Comparison of ENCODE assay signal across 8 mouse cellular contexts in genomic region chr12:99966881-99967363, GRCm38 (mm10). TPM values are rescaled to one million over a fixed set of nuclear protein-coding genes. Genes with fewer than 3 reads are reported as not detected.
DNase-seq lines count a peak whose midpoint lies in the region; ATAC-seq and TF ChIP-seq lines count a peak whose summit lies in the region.

No protein-coding gene starts in this region.

- no peaks in the 10 kb centered on the region for H3K36me3 ChIP-seq in CH12.LX (replicated peaks in 1 of 2; ENCODE audit: control insufficient read depth in 1 of 2, insufficient read depth in 1 of 2, low read length in 1 of 2)
- H3K36me3 ChIP-seq in forebrain, embryonic 14.5 days (ENCODE audit: control insufficient read depth, insufficient read depth, low read length) = no peaks in the 10 kb centered on the region
- H3K36me3 ChIP-seq in liver, embryonic 15.5 days (replicated peaks) = no peaks in the 10 kb centered on the region
- no peaks in the 10 kb centered on the region for H3K36me3 ChIP-seq in small intestine, adult 2 months (ENCODE audit: control insufficient read depth, insufficient read depth, low read length)

- peak; percentile 35; the same call in 1 of the 2 replicates for ATAC-seq in forebrain, embryonic 14.5 days
- no peak for ATAC-seq in liver, embryonic 15.5 days (ENCODE audit: insufficient read depth)

- in situ Hi-C loops in CH12.LX (cut with MboI; ENCODE audit: low pct_ligation_motif_present, low pct_unique_long_range_greater_than_20kb, low sequenced_read_pairs) = loop anchor here (10.0 kb wide), 1 partner anchor 882 kb away; no protein-coding TSS in a partner anchor

- no peak for TF ChIP-seq RAD21 in CH12.LX (IDR thresholded peaks at IDR 0.05; ENCODE audit: low read depth, low read length)

- no peak for TF ChIP-seq EP300 in CH12.LX (IDR thresholded peaks at IDR 0.05; ENCODE audit: low read length)

- dilution Hi-C loops in CH12.LX (cut with MboI; ENCODE audit: extremely low pct_ligation_motif_present, extremely low pct_unique_long_range_greater_than_20kb, low sequenced_read_pairs) = no loop called here

- peaks cover 11% of the 10 kb centered on the region for H3K9me3 ChIP-seq in CH12.LX (replicated peaks; ENCODE audit: low read length)
- H3K9me3 ChIP-seq in forebrain, embryonic 14.5 days (replicated peaks; ENCODE audit: control insufficient read depth, low read length) = no peaks in the 10 kb centered on the region
- no peaks in the 10 kb centered on the region for H3K9me3 ChIP-seq in liver, embryonic 15.5 days (replicated peaks)

- TF ChIP-seq CTCF in gastrocnemius, adult 2 months (IDR thresholded peaks at IDR 0.05) = no peak
- no peak for TF ChIP-seq CTCF in CH12.LX (conservative IDR thresholded peaks at IDR 0.05 in 1 of 2, IDR thresholded peaks at IDR 0.05 in 1 of 2; ENCODE audit: low read depth in 2 of 2, low read length in 2 of 2)
- no peak for TF ChIP-seq CTCF in small intestine, adult 2 months (IDR thresholded peaks at IDR 0.05; ENCODE audit: extremely low read depth, insufficient read length, insufficient replicate concordance, low read depth, low read length)

- intact Hi-C loops in gastrocnemius, adult 2 months (cut with DNase I) = loop anchor here (5.0 kb wide), 1 partner anchor 140 kb away; no protein-coding TSS in a partner anchor
- intact Hi-C loops in gastrocnemius, postnatal 36 days (cut with DNase I) = loop anchor here (5.0 to 10.0 kb wide), 2 partner anchors 140 to 882 kb away; no protein-coding TSS in a partner anchor

- H3K4me3 ChIP-seq in gastrocnemius, adult 2 months = peak overlapping the region; percentile 77; the same call in 1 of the 2 replicates
- no peak overlapping the region for H3K4me3 ChIP-seq in CH12.LX (replicated peaks in 1 of 3; ENCODE audit: low read depth in 2 of 3, low read length in 2 of 3, poor library complexity in 1 of 3)
- no peak overlapping the region for H3K4me3 ChIP-seq in forebrain, embryonic 14.5 days (ENCODE audit: low read depth, low read length)
- 0 out of 2 replicates have a peak overlapping the region, but pooled peaks have one; percentile 47 for H3K4me3 ChIP-seq in liver, embryonic 15.5 days (replicated peaks)
- peak overlapping the region; percentile 3; the same call in 1 of the 2 replicates for H3K4me3 ChIP-seq in small intestine, adult 2 months (ENCODE audit: low read depth, low read length)

- peaks cover 58% of the 10 kb centered on the region for H3K27me3 ChIP-seq in CH12.LX (replicated peaks)
- peaks cover 45% of the 10 kb centered on the region for H3K27me3 ChIP-seq in forebrain, embryonic 14.5 days (replicated peaks; ENCODE audit: control insufficient read depth, insufficient read depth, low read length)
- H3K27me3 ChIP-seq in liver, embryonic 15.5 days = peaks cover 81% of the 10 kb centered on the region
- H3K27me3 ChIP-seq in small intestine, adult 2 months (ENCODE audit: control insufficient read depth, insufficient read depth, low read length) = peaks cover 34% of the 10 kb centered on the region

- H3K27ac ChIP-seq in gastrocnemius, adult 2 months = no peak overlapping the region
- no peak overlapping the region for H3K27ac ChIP-seq in CH12.LX (ENCODE audit: insufficient read depth, low read depth)
- H3K27ac ChIP-seq in forebrain, embryonic 14.5 days (ENCODE audit: low read depth, low read length) = no peak overlapping the region
- H3K27ac ChIP-seq in liver, embryonic 15.5 days (replicated peaks) = no peak overlapping the region
- no peak overlapping the region for H3K27ac ChIP-seq in small intestine, adult 2 months (ENCODE audit: insufficient read depth, low read depth, low read length)

- peak; percentile 25 for DNase-seq in gastrocnemius, adult 2 months
- DNase-seq in gastrocnemius, postnatal 36 days = no peak
- no peak for DNase-seq in CH12.LX (ENCODE audit: extremely low read depth)
- DNase-seq in forebrain, embryonic 14.5 days (ENCODE audit: low spot score) = peak; percentile 47
- DNase-seq in adrenal gland, adult 8-10 months = no peak
- no peak for DNase-seq in spleen, adult 12 weeks (ENCODE audit: low spot score)

- no peak for TF ChIP-seq POLR2A in CH12.LX (IDR thresholded peaks at IDR 0.05; ENCODE audit: low read depth, low read length)
- TF ChIP-seq POLR2A in small intestine, adult 2 months (IDR thresholded peaks at IDR 0.05; ENCODE audit: low read depth, low read length) = no peak

- H3K4me1 ChIP-seq in CH12.LX (ENCODE audit: control insufficient read depth in 1 of 2, insufficient read depth in 2 of 2) = peaks cover 5 to 24% of the 10 kb centered on the region in 2 experiments; a peak in 3 of 4 replicates
- peaks cover 16% of the 10 kb centered on the region for H3K4me1 ChIP-seq in forebrain, embryonic 14.5 days (ENCODE audit: control insufficient read depth, insufficient read depth, low read length)
- H3K4me1 ChIP-seq in liver, embryonic 15.5 days (replicated peaks) = peaks cover 12% of the 10 kb centered on the region
- H3K4me1 ChIP-seq in small intestine, adult 2 months (ENCODE audit: control insufficient read depth, insufficient read depth, insufficient read length, low read length) = peaks cover 9% of the 10 kb centered on the region

- no peaks in the 10 kb centered on the region for H3K79me2 ChIP-seq in CH12.LX (replicated peaks; ENCODE audit: control insufficient read depth, extremely low read depth, insufficient read depth, poor library complexity, severe bottlenecking)

- H3K4me2 ChIP-seq in CH12.LX (ENCODE audit: insufficient read depth, low read depth, poor library complexity, severe bottlenecking) = no peak overlapping the region
- no peak overlapping the region for H3K4me2 ChIP-seq in forebrain, embryonic 14.5 days (ENCODE audit: low read length)
- H3K4me2 ChIP-seq in liver, embryonic 15.5 days = no peak overlapping the region

- WGBS in forebrain, embryonic 14.5 days = 9% methylated on average over 12 of the region's 12 CpGs
- 8% methylated on average over 12 of the region's 12 CpGs for WGBS in liver, embryonic 15.5 days (ENCODE audit: insufficient replicate concordance)
- WGBS in small intestine, adult 2 months = 25% methylated on average over 12 of the region's 12 CpGs

- no peak overlapping the region for H3K9ac ChIP-seq in CH12.LX (ENCODE audit: insufficient read depth, low read depth)
- no peak overlapping the region for H3K9ac ChIP-seq in forebrain, embryonic 14.5 days (ENCODE audit: low read length)
- no peak overlapping the region for H3K9ac ChIP-seq in liver, embryonic 15.5 days

TF ChIP-seq in CH12.LX, 34 proteins besides CTCF, POLR2A, EP300 and RAD21:
- TF ChIP-seq BHLHE40 (IDR thresholded peaks at IDR 0.05; ENCODE audit: low read depth, low read length) = peak; percentile 23; the same call in 1 of the 2 replicates
- TF ChIP-seq TBP (conservative IDR thresholded peaks at IDR 0.05; ENCODE audit: low read depth, low read length) = no peak

RNA-seq across cellular contexts. Expression of gene Kcnk13, which starts 2.6 kb away (rescaled TPM):
- under 1 TPM; 0.08 to 0.13 TPM for total RNA-seq in gastrocnemius, adult 2 months (2021)
- total RNA-seq in gastrocnemius, postnatal 36 days (2021) = under 1 TPM; 0.10 to 0.47 TPM
- total RNA-seq in CH12.LX (2012; rRNA removed) (0.08 and 0.13 TPM in 2 replicates), CH12.LX (2014; rRNA removed) (not detected in 2 replicates)
- polyA plus RNA-seq in CH12.LX (2012; ENCODE audit: insufficient read length, low read depth) = not detected in 2 replicates
- 0.94 and 1.2 TPM in 2 replicates for polyA plus RNA-seq in forebrain, embryonic 14.5 days (2014; fragmentation: Nextera tagmentation; extraction: Ambion mirVana)
- polyA plus RNA-seq in liver, embryonic 15.5 days (2015; fragmentation: Nextera tagmentation; extraction: Ambion mirVana) = 0.79 and 1.0 TPM in 2 replicates
- 0.20 and 0.38 TPM in 2 replicates for polyA plus RNA-seq in small intestine, adult 2 months (2012; rRNA removed)
- 1 to 10 TPM; 1.0 to 1.3 (median 1.1) TPM for total RNA-seq in adrenal gland, adult 8-10 months (2022)

Comparison
In these comparisons a context has a peak if more than half of its experiments do, and no peak if none do; other contexts are left out.
1. DNase-seq: peak in gastrocnemius, adult 2 months (single experiment) and forebrain, embryonic 14.5 days (single experiment); none in gastrocnemius, postnatal 36 days (0 of 2), CH12.LX (single experiment), adrenal gland, adult 8-10 months (single experiment) and spleen, adult 12 weeks (single experiment).
2. H3K4me3 ChIP-seq: peak in gastrocnemius, adult 2 months (single experiment), liver, embryonic 15.5 days (single experiment) and small intestine, adult 2 months (single experiment); none in CH12.LX (0 of 3) and forebrain, embryonic 14.5 days (single experiment).